Mouse (Mus musculus): ENCODE measurements around the gene Lasp1.

Gene Lasp1

GRCm38 (mm10) chr11:97877341-97877740 is 78.5 kb downstream of the Lasp1 start:
- DNase-seq: no peak

- DNase-seq: no peak
Observed at GRCm38 (mm10) chr11:97880362-97880761, 81.6 kb downstream of the Lasp1 start.

GRCm38 (mm10) chr11:97883542-97883917 is 84.7 kb downstream of the Lasp1 start:
- peak; percentile 77 for DNase-seq

GRCm38 (mm10) chr11:97883918-97884600 is 85.3 kb downstream of the Lasp1 start, which contains the start of gene Fbxo47:
Fbxo47 (minus strand) TSS chr11:97884154.
- peak; percentile 99 for DNase-seq

GRCm38 (mm10) chr11:97884601-97885185 is 85.9 kb downstream of the Lasp1 start:
- no peak for DNase-seq

- DNase-seq: no peak
Observed at GRCm38 (mm10) chr11:97885296-97885915, 86.6 kb downstream of the Lasp1 start.

Measured in kidney, postnatal 14 days (tissue).